Mouse (Mus musculus): ENCODE measurements around the gene Mysm1. TPM values are rescaled to one million over a fixed set of nuclear protein-coding genes. Genes with fewer than 3 reads are reported as not detected.
A peak's percentile ranks its signal among the peaks of the same experiment; 100 is the strongest.

Gene Mysm1
- polyA plus RNA-seq, 1 experiment from 2014 or later, result 23.1 TPM

DNA sequence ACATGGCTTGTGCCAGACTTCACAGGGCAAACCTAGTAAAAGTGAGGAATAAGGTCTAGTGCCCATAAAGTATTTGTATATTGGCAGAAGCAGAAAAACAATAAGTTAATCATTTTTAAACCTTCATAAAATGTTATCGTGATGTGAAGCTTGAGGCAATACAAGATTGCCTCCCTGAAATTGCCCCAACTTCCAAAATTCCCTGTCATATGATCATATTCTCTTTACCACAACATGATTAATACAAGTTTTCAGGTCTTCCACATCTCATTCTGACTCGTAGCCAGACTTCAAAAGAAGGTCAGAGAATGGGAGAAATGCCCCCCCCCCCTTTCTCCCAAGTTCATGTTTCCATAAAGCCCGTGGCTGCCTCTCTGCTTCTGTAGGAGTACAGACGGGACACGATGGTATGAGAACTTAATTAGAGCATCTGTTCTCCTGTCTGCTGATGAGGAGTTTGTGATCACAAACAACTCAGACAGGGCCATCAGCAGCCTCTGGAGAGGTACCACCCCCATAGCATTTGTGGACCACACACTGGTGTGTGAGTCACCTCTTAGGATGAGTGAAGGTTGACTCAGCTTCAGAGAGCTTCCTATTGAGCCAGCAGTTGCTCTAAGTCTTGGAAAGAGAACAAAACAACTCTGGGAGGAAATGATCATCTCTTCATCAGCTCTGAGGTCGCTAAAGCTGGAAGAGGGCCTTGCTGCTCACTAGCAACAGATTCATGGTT, 22.3 kb upstream of the Mysm1 start:
- Histone ChIP-seq H3K4me3 (no peak overlapping the region), H3K27me3 (ENCODE audit: insufficient read depth, poor library complexity, severe bottlenecking) (no peaks in the 10 kb centered on the region), H3K36me3 (no peaks in the 10 kb centered on the region), H3K4me1 (replicated peaks) (no peaks in the 10 kb centered on the region), H3K9me3 (no peaks in the 10 kb centered on the region), H3K27ac (no peak overlapping the region)
- no peak for DNase-seq (ENCODE audit: low spot score)
- 73% methylated on average over 6 of the region's 6 CpGs for WGBS

DNA sequence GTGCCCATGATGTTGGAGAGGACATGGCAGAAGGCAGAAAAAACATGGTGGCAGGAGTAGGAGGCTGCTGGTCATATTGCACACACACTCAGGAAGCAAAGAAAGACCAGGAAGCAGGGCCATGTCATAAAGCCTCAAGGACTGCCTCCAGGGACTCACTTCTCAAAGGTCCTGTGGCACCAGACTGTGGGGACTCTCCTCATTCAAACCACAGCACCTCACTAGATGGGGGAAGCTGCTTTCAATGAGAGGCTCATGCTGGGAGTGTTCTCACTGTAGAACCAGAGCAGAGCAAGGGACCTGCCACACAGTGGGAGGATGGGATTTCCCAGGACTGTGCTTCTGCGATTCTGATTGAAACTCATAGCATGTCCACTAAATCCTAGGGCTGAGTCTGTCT, 21.2 kb upstream of the Mysm1 start:
- 88% methylated on average over 1 of the region's 1 CpGs for WGBS
- Histone ChIP-seq H3K27me3 (ENCODE audit: insufficient read depth, poor library complexity, severe bottlenecking) (no peaks in the 10 kb centered on the region), H3K4me3 (no peak overlapping the region), H3K4me1 (replicated peaks) (no peaks in the 10 kb centered on the region), H3K36me3 (no peaks in the 10 kb centered on the region), H3K27ac (no peak overlapping the region), H3K9me3 (no peaks in the 10 kb centered on the region)
- DNase-seq (ENCODE audit: low spot score), result no peak

DNA sequence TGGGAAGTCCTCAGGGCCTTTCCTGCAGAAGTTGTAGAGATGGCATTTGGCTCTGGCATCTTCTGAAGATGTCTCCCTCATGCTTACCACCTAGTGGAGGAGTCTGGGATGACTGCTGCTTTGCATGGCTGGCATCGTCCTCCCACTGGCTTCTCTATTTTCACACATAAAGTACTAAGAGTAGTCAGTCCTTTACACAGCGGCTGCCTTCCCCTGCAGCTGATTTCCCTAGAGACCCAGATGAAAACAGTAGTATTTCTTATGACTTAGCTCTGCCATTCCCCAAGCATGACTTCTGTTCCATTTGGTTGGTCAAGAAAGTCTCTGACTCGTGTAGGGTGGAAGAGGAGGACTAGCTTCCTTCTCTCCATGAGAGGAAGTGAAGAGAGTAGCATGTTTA, 20.3 kb upstream of the Mysm1 start:
- 69% methylated on average over 3 of the region's 3 CpGs for WGBS
- H3K4me3 ChIP-seq, result no peak overlapping the region
- no peaks in the 10 kb centered on the region for H3K36me3 ChIP-seq
- no peaks in the 10 kb centered on the region for H3K4me1 ChIP-seq (replicated peaks)
- no peaks in the 10 kb centered on the region for H3K27me3 ChIP-seq (ENCODE audit: insufficient read depth, poor library complexity, severe bottlenecking)
- no peak overlapping the region for H3K27ac ChIP-seq
- H3K9me3 ChIP-seq, result no peaks in the 10 kb centered on the region
- DNase-seq (ENCODE audit: low spot score), result no peak

DNA sequence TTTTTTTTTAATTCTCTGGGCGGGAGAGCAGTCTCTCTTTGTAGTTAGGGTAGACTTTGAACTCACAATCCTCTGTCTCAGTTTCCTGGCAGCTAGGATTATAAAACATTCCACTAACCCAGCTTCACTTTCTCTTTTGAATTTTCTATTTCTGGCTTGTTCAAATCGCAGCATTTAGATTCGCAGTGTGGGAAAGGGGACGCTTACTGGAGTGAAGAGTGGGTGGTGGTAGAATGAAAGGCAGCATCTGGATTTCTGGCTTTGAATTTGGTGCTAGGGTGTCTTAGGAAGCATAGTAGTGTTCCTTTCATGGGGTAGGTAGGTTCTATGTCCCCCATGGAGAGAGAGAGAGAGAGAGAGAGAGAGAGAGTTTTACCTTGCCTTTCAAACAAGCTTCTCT, 17.0 kb upstream of the Mysm1 start:
- DNase-seq (ENCODE audit: low spot score), result no peak
- Histone ChIP-seq H3K27me3 (ENCODE audit: insufficient read depth, poor library complexity, severe bottlenecking) (no peaks in the 10 kb centered on the region), H3K4me1 (replicated peaks) (no peaks in the 10 kb centered on the region), H3K27ac (no peak overlapping the region), H3K36me3 (no peaks in the 10 kb centered on the region), H3K9me3 (no peaks in the 10 kb centered on the region), H3K4me3 (no peak overlapping the region)
- 92% methylated on average over 4 of the region's 4 CpGs for WGBS

DNA sequence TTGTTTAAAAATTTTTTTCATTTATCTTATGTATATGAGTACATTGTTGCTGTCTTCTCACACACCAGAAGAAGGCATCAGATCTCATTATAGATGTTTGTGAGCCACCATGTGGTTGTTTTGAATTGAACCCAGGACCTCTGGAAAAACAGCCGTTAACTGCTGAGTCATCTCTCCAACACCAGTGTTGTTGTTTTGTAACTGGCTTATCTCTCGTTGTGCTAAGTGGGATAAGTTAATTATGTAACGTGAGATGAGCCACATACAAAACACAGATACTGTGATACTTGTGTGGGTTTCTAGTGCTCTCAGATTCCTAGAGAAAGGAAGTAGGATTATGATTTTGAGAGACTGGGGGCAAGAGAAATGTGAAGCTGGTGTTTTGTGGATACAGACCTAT, 11.3 kb upstream of the Mysm1 start:
- no peak overlapping the region for H3K27ac ChIP-seq
- H3K27me3 ChIP-seq (ENCODE audit: insufficient read depth, poor library complexity, severe bottlenecking), result no peaks in the 10 kb centered on the region
- H3K4me3 ChIP-seq, result no peak overlapping the region
- H3K9me3 ChIP-seq, result no peaks in the 10 kb centered on the region
- WGBS, result 63% methylated on average over 3 of the region's 3 CpGs
- peaks cover 15% of the 10 kb centered on the region for H3K4me1 ChIP-seq (replicated peaks)
- no peak for DNase-seq (ENCODE audit: low spot score)
- H3K36me3 ChIP-seq, result no peaks in the 10 kb centered on the region

DNA sequence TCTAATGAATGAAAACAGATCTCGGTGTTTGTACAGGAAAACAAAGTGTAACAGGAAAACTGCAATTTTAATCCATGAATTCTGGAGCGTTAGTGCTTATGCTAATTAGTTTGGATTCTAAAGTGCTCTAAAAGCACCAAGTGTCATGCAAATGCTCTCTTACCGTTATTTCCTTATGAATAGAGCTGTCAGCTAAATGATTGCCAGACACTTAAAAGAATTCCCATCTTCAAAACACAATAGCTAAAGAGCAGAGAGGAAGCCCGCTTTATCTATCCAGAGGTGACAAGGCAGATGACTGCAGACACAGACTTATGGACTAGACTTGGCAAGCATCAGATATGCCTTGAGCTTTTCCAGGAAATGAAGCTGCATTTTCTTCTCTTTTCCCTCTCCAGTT, 8.8 kb upstream of the Mysm1 start:
- Histone ChIP-seq H3K27me3 (ENCODE audit: insufficient read depth, poor library complexity, severe bottlenecking) (no peaks in the 10 kb centered on the region), H3K4me3 (no peak overlapping the region), H3K36me3 (no peaks in the 10 kb centered on the region), H3K4me1 (replicated peaks) (peaks cover 15% of the 10 kb centered on the region), H3K27ac (no peak overlapping the region), H3K9me3 (no peaks in the 10 kb centered on the region)
- no peak for DNase-seq (ENCODE audit: low spot score)
- 30% methylated on average over 4 of the region's 4 CpGs for WGBS

- no peak for DNase-seq (ENCODE audit: low spot score)
- peak overlapping the region; percentile 73 for H3K4me3 ChIP-seq
- 55% methylated on average over 4 of the region's 4 CpGs for WGBS
- H3K27me3 ChIP-seq (ENCODE audit: insufficient read depth, poor library complexity, severe bottlenecking), result no peaks in the 10 kb centered on the region
- H3K9me3 ChIP-seq, result no peaks in the 10 kb centered on the region
- H3K36me3 ChIP-seq, result peaks cover 13% of the 10 kb centered on the region; the same call in 1 of the 2 replicates
- peaks cover 19% of the 10 kb centered on the region for H3K4me1 ChIP-seq (replicated peaks)
- peak overlapping the region; percentile 92 for H3K27ac ChIP-seq
Measured at GRCm38 (mm10) chr4:94979500-94979915, 608 bp upstream of the Mysm1 start.

DNA sequence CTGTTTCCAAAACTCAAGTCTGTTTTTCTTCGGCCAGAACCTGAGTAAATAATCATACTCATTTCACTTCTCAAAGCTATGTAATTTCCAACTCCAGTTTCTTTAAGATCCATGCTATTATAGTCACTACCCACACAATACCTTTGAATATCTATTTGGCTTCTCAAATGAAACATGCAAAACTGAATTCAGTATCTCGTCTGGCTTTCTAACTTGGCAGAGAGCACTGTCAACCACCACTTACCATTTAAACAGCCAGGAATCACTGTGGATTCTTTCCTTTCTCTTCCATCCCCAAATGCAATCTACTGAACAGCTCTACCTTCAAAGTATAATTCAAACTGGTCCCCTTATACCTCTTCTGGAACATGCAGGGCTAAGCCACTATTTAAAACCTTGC, 5.6 kb downstream of the Mysm1 start:
- no peak overlapping the region for H3K4me3 ChIP-seq
- H3K27me3 ChIP-seq (ENCODE audit: insufficient read depth, poor library complexity, severe bottlenecking), result no peaks in the 10 kb centered on the region
- peaks cover 13% of the 10 kb centered on the region for H3K4me1 ChIP-seq (replicated peaks)
- DNase-seq (ENCODE audit: low spot score), result no peak
- peaks cover 55% of the 10 kb centered on the region for H3K36me3 ChIP-seq
- H3K9me3 ChIP-seq, result no peaks in the 10 kb centered on the region
- H3K27ac ChIP-seq, result no peak overlapping the region
- 91% methylated on average over 2 of the region's 2 CpGs for WGBS

DNA sequence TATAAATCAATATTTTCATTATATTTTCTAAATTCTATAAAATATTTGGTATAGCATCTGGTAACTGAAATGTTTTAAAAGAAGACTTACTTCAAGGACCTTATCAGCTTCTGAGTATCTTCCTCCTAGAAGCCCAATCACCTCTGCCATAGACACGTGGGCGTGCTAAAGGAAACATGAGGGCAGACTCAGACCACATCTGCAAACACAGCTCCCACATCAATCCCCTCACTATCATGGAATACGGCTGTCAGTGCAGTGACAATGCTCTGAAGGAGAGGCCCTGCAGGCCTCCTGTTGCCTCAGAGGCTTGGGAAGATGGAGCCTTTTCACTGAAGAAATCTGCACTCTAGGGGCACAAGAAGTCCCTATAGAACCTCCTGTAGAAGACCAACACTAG, 26.1 kb downstream of the Mysm1 start:
- 91% methylated on average over 3 of the region's 3 CpGs for WGBS
- peaks cover 90% of the 10 kb centered on the region for H3K36me3 ChIP-seq
- H3K4me3 ChIP-seq, result no peak overlapping the region
- no peak overlapping the region for H3K27ac ChIP-seq
- H3K9me3 ChIP-seq, result no peaks in the 10 kb centered on the region
- no peaks in the 10 kb centered on the region for H3K4me1 ChIP-seq (replicated peaks)
- no peak for DNase-seq (ENCODE audit: low spot score)
- H3K27me3 ChIP-seq (ENCODE audit: insufficient read depth, poor library complexity, severe bottlenecking), result no peaks in the 10 kb centered on the region

DNA sequence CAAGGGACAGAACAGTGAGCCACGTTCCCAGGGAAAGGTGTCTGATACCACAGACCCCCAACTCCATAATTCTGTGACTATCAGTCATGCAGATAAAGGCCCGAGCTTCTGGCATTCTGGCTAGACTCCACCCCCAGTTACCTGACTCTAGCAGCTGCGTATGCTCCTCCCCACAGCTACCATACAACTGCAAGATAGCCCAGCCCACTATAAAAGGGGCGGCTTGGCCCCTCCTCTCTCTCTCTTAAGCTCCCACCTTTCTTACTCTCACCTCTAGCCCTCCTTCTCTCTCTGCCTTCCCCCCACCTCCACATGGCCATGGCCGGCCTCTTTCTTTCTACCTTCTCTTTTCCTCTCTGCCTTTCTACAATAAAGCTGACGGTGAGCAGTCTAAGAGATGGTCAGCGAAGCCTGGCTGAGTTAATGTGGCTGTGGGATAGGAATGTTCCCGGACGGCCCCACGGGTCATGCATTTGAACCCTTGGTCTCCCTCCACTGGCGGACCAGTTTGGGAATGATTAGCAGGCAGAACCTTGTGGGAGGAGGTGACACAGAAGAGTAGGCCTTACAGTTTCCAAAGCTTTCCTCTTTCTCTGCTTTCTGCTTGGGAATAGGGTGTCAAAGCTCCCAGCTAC, 37.6 kb downstream of the Mysm1 start:
- H3K9me3 ChIP-seq, result no peaks in the 10 kb centered on the region
- no peak overlapping the region for H3K4me3 ChIP-seq
- H3K36me3 ChIP-seq, result peaks cover 66% of the 10 kb centered on the region
- no peaks in the 10 kb centered on the region for H3K27me3 ChIP-seq (ENCODE audit: insufficient read depth, poor library complexity, severe bottlenecking)
- DNase-seq (ENCODE audit: low spot score), result no peak
- H3K4me1 ChIP-seq (replicated peaks), result no peaks in the 10 kb centered on the region
- no peak overlapping the region for H3K27ac ChIP-seq
- WGBS, result 76% methylated on average over 11 of the region's 11 CpGs

DNA sequence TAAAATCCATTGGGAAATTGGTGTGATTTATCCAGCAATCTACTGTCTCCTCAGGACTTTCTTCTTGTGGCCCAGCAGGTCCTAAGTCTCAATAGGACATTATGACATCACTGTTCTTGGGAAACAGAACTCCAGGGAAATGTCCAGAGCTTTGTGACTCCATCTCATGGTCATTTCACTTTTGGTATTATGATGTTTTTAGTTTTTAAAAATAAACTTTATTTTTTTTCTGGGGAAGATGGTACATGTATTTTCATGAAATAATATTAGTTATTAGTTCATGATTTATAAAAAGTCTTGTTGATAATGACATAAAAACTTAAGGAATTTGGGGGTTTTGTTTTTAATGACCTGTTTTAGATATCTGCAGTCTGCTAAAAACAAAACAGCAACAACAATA, 50.2 kb downstream of the Mysm1 start, which contains the start of gene Eqtn:
Eqtn (minus strand) TSS at position 101 of the 400 bp plus-strand sequence.
- Histone ChIP-seq H3K4me3 (no peak within 1 kb of the TSS), H3K36me3 (no peaks in the 10 kb centered on the region), H3K4me1 (replicated peaks) (no peaks in the 10 kb centered on the region), H3K27ac (no peak within 1 kb of the TSS), H3K9me3 (no peaks in the 10 kb centered on the region), H3K27me3 (ENCODE audit: insufficient read depth, poor library complexity, severe bottlenecking) (no peaks in the 10 kb centered on the region)
- DNase-seq (ENCODE audit: low spot score), result no peak

DNA sequence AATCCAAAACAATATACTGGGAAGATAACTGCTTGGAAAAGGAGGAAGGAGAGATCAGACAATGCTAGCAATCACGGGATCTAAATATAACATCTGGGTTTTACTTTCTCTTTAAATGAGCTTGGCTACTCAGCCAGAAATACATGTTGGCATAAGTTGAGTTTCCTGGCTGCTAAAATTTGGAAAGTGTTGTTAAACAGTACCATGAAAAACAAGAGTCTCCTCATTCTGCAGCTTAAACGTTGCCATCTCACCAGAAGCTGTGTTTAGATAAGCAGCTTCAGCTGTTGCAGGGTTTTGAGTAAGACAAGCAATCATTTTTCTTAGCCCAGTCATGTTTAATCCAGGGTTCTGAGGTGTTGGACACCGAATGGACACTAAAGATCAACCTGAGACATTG, 77.1 kb downstream of the Mysm1 start:
- Histone ChIP-seq H3K9me3 (no peaks in the 10 kb centered on the region), H3K4me1 (replicated peaks) (no peaks in the 10 kb centered on the region)
- WGBS, result 77% methylated on average over 3 of the region's 3 CpGs

GRCm38 (mm10) chr4:94900744-94901143, 78.2 kb downstream of the Mysm1 start:
- Histone ChIP-seq H3K36me3 (no peaks in the 10 kb centered on the region), H3K4me1 (replicated peaks) (no peaks in the 10 kb centered on the region), H3K27me3 (ENCODE audit: insufficient read depth, poor library complexity, severe bottlenecking) (no peaks in the 10 kb centered on the region), H3K9me3 (no peaks in the 10 kb centered on the region), H3K27ac (no peak overlapping the region), H3K4me3 (no peak overlapping the region)
- no peak for DNase-seq (ENCODE audit: low spot score)
- WGBS, result 38% methylated on average over 2 of the region's 2 CpGs

More for the DNA sequence above, 77.1 kb downstream of the Mysm1 start:
- H3K27ac ChIP-seq, result no peak overlapping the region
- no peak overlapping the region for H3K4me3 ChIP-seq
- no peaks in the 10 kb centered on the region for H3K27me3 ChIP-seq (ENCODE audit: insufficient read depth, poor library complexity, severe bottlenecking)
- H3K36me3 ChIP-seq, result no peaks in the 10 kb centered on the region
- DNase-seq (ENCODE audit: low spot score), result no peak

Measured in hindbrain, embryonic 10.5 days (tissue).